Mouse (Mus musculus) lung, embryonic 15.5 days (tissue): ENCODE measurements around the gene Cfap58. TPM values are rescaled to one million over a fixed set of nuclear protein-coding genes. Genes with fewer than 3 reads are reported as not detected.

Experiments used
- ATAC-seq: fragments of 200-750 bp; cut with Nextera tagmentation; 2 replicates; pipeline ENCODE4 v1.8.0; 2017; ENCODE audit warnings: moderate number of reproducible peaks, borderline replicate concordance; ENCODE audit not compliant: low FRiP score, low TSS enrichment; ENCODE audit errors: extremely low read depth
- H3K27ac ChIP-seq: fragments of 300-500 bp; sonication (generic); 2 replicates; pipeline ENCODE4 v1.5.1; 2015; ENCODE audit warnings: moderate library complexity, mild to moderate bottlenecking, inconsistent platforms
- H3K27me3 ChIP-seq: fragments of 300-500 bp; sonication (generic); 2 replicates; pipeline ENCODE4 v1.6.1; 2015; ENCODE audit warnings: inconsistent platforms
- H3K36me3 ChIP-seq: fragments of 300-500 bp; sonication (generic); 2 replicates; pipeline ENCODE4 v1.6.1; 2015; ENCODE audit warnings: inconsistent platforms
- H3K4me1 ChIP-seq: fragments of 300-500 bp; sonication (generic); 2 replicates; pipeline ENCODE4 v1.6.1; 2015; ENCODE audit warnings: inconsistent platforms
- H3K4me2 ChIP-seq: fragments of 300-500 bp; sonication (generic); 2 replicates; pipeline ENCODE4 v1.6.1; 2015; ENCODE audit warnings: inconsistent platforms, mild to moderate bottlenecking, moderate library complexity
- H3K4me3 ChIP-seq: fragments of 300-500 bp; sonication (generic); 2 replicates; pipeline ENCODE4 v1.5.1; 2015; ENCODE audit warnings: mild to moderate bottlenecking, inconsistent platforms
- H3K9ac ChIP-seq: fragments of 300-500 bp; sonication (generic); 2 replicates; pipeline ENCODE4 v1.6.1; 2015; ENCODE audit warnings: inconsistent platforms
- H3K9me3 ChIP-seq: fragments of 300-500 bp; sonication (generic); 2 replicates; pipeline ENCODE4 v1.6.1; 2016; ENCODE audit warnings: inconsistent platforms
- WGBS: fragments of 180-500 bp; shearing (Covaris S2); methylation state at CpG from one replicate; pipeline ENCODE4 v1.1.7; 2015; 5-methylcytosine and 5-hydroxymethylcytosine counted together
- microRNA-seq: library from miRNA; unstranded; fragments of <30 nt; microRNA quantifications from one replicate; pipeline ENCODE4, GENCODE M21; 2016
- polyA plus RNA-seq: library from polyadenylated mRNA; unstranded; fragments of >200 nt; fragmentation: Nextera tagmentation; extraction: Ambion mirVana; gene quantifications from 2 replicates; pipeline ENCODE4 v1.2.1, GENCODE M21; 2015

The Cfap58 gene
- polyA plus RNA-seq, 1 experiment from 2014 or later, result 0.32 TPM

DNA sequence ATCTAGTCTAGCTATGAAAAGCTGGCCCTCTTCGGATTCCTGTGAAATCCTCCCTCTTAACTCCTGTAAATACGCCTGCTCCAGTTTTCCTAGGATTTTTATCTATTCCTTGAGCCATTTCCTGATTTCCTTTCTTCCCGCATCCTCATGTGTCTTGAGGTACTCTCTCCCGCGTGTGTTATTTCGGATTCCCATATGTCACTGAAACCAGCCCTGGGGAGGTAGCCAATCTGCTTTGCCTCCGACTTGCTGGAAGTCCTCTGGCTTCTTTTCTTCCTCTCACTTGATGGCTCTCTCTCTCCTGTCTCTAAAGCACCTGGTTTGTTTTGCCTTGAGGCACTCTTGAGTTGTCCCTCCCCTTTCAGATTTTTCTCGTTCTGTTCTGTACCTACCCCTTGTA lies 87.9 kb downstream of the Cfap58 start:
- H3K27me3 ChIP-seq, result no peaks in the 10 kb centered on the region
- ATAC-seq, result no peak

DNA sequence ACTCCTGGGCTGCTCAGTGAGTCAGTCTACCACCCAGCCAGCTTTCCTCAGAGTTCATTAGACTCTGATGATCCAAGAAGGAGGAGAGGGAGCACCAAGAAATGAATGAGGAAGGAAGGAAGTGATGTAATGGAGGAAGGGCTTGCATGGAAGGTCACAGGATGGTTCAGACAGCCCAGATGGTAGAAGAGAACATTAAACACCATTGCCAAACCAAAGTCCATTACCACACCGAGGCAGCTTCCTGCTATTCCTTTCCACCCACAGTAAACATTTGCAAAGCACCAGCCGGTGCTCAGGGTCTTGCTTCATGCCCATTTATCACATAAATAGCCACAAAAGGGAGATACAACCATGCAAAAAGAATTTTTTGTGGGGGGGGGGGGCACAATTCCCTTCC lies 89.4 kb downstream of the Cfap58 start:
- Histone ChIP-seq H3K27me3 (no peaks in the 10 kb centered on the region), H3K36me3 (no peaks in the 10 kb centered on the region), H3K4me2 (no peak overlapping the region), H3K27ac (no peak overlapping the region), H3K9me3 (no peaks in the 10 kb centered on the region), H3K9ac (no peak overlapping the region), H3K4me1 (no peaks in the 10 kb centered on the region), H3K4me3 (no peak overlapping the region)
- ATAC-seq, result no peak
- 20% methylated on average over 2 of the region's 2 CpGs for whole genome bisulfite sequencing

More for the DNA sequence above, 87.9 kb downstream of the Cfap58 start:
- H3K4me2 ChIP-seq, result no peak overlapping the region
- no peak overlapping the region for H3K9ac ChIP-seq
- 69% methylated on average over 8 of the region's 8 CpGs for WGBS
- no peaks in the 10 kb centered on the region for H3K4me1 ChIP-seq
- no peaks in the 10 kb centered on the region for H3K9me3 ChIP-seq
- no peak overlapping the region for H3K4me3 ChIP-seq
- H3K36me3 ChIP-seq, result no peaks in the 10 kb centered on the region
- no peak overlapping the region for H3K27ac ChIP-seq

DNA sequence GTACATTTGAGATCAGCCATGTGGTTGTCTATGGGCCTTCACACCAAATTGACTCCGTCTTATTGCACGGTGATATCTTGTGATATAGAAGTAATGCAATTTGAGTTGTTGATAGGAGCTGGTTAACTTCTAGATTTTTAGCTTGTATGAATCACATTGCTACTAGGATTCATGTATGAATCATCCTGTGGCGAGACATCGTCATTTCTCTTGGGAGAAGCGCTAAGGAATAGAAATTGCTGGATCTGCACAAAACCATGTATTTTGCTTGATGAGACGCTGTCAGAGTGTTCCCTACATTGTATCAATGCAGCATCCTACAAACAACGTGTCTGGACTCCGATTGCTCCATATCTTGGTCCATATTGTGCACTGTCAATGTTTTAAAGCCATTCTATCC lies 102.1 kb downstream of the Cfap58 start:
- H3K36me3 ChIP-seq, result no peaks in the 10 kb centered on the region
- no peaks in the 10 kb centered on the region for H3K9me3 ChIP-seq
- no peaks in the 10 kb centered on the region for H3K4me1 ChIP-seq
- H3K4me3 ChIP-seq, result no peak overlapping the region
- 84% methylated on average over 8 of the region's 8 CpGs for WGBS
- no peak for ATAC-seq
- no peak overlapping the region for H3K4me2 ChIP-seq
- no peak overlapping the region for H3K9ac ChIP-seq
- H3K27ac ChIP-seq, result no peak overlapping the region
- no peaks in the 10 kb centered on the region for H3K27me3 ChIP-seq

DNA sequence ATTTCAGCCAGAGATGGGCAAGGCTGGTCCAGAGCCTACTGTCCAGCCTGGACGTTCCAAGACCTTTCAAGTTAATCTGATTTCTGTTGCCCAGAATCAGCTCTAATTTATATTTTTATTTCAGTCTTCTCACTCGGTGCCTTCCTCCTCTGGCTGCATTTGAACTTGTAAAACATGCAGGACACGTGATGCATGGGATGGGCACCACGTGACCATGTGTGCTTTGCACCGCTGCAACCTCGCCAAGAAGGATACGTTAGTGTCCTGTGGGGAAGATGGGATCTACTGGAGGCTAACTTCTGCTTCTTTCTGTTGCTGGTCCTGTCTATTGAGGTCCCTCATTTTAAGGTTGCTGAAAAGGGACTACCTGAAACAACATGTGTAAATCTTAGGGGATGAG lies 109.8 kb downstream of the Cfap58 start:
- WGBS, result 81% methylated on average over 7 of the region's 7 CpGs

DNA sequence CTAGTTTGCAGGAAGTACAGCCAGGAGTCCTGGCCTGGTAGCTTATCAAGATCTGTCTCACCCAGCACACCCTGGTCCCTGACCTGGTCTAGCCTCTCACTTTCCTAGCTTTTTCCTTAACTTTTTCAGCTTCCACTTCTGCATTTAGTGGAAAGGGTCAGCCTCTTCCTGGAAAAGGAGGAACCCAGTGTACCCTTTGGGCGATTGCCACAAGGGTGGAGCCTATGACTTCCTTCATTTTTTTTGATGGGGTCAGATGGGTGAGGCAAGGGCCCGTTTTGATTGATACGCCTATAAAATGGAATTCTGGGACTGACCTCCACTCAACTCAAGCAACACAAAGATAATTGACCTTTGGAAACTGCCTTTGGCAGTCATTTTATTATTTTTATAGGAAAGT lies 111.9 kb downstream of the Cfap58 start:
- ATAC-seq, result no peak
- Histone ChIP-seq H3K27me3 (no peaks in the 10 kb centered on the region), H3K4me1 (no peaks in the 10 kb centered on the region), H3K9ac (no peak overlapping the region), H3K4me2 (no peak overlapping the region), H3K27ac (no peak overlapping the region), H3K4me3 (no peak overlapping the region), H3K9me3 (no peaks in the 10 kb centered on the region), H3K36me3 (no peaks in the 10 kb centered on the region)
- 72% methylated on average over 3 of the region's 3 CpGs for WGBS

More for the DNA sequence above, 109.8 kb downstream of the Cfap58 start:
- Histone ChIP-seq H3K4me2 (no peak overlapping the region), H3K9me3 (no peaks in the 10 kb centered on the region), H3K4me1 (no peaks in the 10 kb centered on the region), H3K27ac (no peak overlapping the region), H3K27me3 (no peaks in the 10 kb centered on the region), H3K4me3 (no peak overlapping the region), H3K36me3 (no peaks in the 10 kb centered on the region), H3K9ac (no peak overlapping the region)
- no peak for ATAC-seq

DNA sequence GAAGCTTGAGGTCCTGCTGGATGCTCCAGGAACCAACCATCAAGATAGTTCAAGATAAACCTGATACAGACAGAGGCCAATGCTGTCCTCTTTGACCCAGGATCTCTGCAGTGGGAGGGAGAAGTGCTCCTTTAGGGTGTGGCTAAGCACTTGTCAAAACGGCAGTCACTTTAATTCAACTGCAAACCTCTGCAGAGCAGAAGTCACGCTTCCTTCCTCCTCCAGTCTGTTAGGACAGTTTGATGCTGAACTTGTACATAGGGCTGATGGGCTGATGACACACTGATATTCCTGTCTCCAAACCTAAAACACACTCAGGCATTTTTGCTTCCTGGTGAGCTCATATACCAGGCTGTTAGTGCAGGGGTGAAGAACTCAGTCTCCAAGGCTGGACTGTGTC lies 125.8 kb downstream of the Cfap58 start:
- Histone ChIP-seq H3K27me3 (peaks cover 5% of the 10 kb centered on the region), H3K9ac (no peak overlapping the region), H3K27ac (no peak overlapping the region), H3K36me3 (no peaks in the 10 kb centered on the region), H3K4me2 (no peak overlapping the region), H3K9me3 (no peaks in the 10 kb centered on the region), H3K4me1 (no peaks in the 10 kb centered on the region), H3K4me3 (no peak overlapping the region)
- ATAC-seq, result no peak
- WGBS, result 24% methylated on average over 2 of the region's 2 CpGs

DNA sequence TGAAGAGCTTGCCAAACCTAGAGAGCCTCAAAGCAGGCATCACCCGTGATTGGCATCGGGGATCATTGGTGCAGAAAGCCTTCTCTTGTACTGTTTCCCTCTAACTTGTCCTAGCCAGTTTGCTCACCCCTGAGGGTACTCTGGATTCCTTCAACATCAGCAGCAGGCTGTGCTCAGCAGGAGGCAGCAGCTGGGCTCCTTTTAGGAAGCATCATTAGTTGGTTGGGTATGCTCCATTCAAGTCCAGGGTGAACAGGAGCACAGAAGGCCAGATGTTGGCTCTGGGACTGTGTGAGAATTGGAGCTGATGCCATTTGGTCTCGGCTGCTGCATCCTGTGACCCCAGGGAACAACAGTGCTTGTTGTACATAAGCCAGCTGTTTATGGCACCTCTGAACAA lies 142.2 kb downstream of the Cfap58 start:
- Histone ChIP-seq H3K9ac (no peak overlapping the region), H3K27me3 (no peaks in the 10 kb centered on the region), H3K4me1 (peaks cover 6% of the 10 kb centered on the region; the same call in 1 of the 2 replicates), H3K27ac (no peak overlapping the region), H3K36me3 (no peaks in the 10 kb centered on the region), H3K4me2 (no peak overlapping the region), H3K9me3 (no peaks in the 10 kb centered on the region), H3K4me3 (no peak overlapping the region)
- WGBS, result 53% methylated on average over 3 of the region's 3 CpGs
- peak; percentile 86; the same call in 1 of the 2 replicates for ATAC-seq

DNA sequence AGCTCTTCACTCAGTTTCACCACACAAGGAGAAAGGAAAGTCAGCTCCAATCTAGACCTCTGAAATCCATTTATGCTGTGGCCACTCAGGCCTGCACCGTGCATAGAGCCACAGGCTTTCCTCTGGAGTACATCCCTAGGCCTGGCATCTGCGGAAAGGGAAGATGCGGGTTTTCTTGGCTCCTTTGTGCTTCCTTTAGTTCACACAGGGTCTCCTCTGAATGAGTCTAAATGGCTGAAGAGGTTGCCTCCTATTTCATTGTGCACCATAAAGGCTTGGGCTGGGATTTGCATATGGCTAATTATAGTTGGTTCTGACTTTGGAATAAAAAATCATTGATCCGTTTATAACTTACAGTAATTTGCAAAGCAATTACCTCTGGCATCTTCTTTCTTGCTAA lies 144.0 kb downstream of the Cfap58 start:
- Histone ChIP-seq H3K4me2 (no peak overlapping the region), H3K9me3 (no peaks in the 10 kb centered on the region), H3K27ac (no peak overlapping the region), H3K27me3 (no peaks in the 10 kb centered on the region), H3K4me1 (peaks cover 6% of the 10 kb centered on the region; the same call in 1 of the 2 replicates), H3K9ac (no peak overlapping the region), H3K36me3 (no peaks in the 10 kb centered on the region), H3K4me3 (no peak overlapping the region)
- ATAC-seq, result no peak
- WGBS, result 90% methylated on average over 4 of the region's 4 CpGs

Small RNA genes within 50 kb of the gene (microRNA-seq; reads per million reads assigned to microRNA genes)
- not detected for gene Gm22240

Other genes with a start within 250 kb of the Cfap58 start
- gene Col17a1, start 245.6 kb upstream of the Cfap58 start, polyA plus RNA-seq, result 2.2 and 2.4 TPM in 2 replicates
- gene Sfr1, start 206.0 kb upstream of the Cfap58 start, polyA plus RNA-seq, result 230 and 232 TPM in 2 replicates
- gene Gsto1, start 82.7 kb upstream of the Cfap58 start, polyA plus RNA-seq, result 88.0 and 96.7 TPM in 2 replicates
- gene Gsto2, start 72.1 kb upstream of the Cfap58 start, polyA plus RNA-seq, result 0.84 and 1.1 TPM in 2 replicates
- gene Cfap43, start 18.4 kb upstream of the Cfap58 start, polyA plus RNA-seq, result 0.86 TPM in 2 replicates
- 17.0 and 18.0 TPM in 2 replicates for gene Itprip, start 18.4 kb upstream of the Cfap58 start, polyA plus RNA-seq